Mouse (Mus musculus): ENCODE results near the gene Gm5105. TPM values are rescaled to one million over a fixed set of nuclear protein-coding genes. Genes with fewer than 3 reads are reported as not detected.
A peak's percentile ranks its signal among the peaks of the same experiment; 100 is the strongest.

The Gm5105 gene
- polyA plus RNA-seq, 1 experiment from 2014 or later, result 0.11 TPM

GRCm38 (mm10) chr3:138043316-138043715 is 23.9 kb downstream of the Gm5105 start:
- peak; percentile 56; the same call in 1 of the 2 replicates for ATAC-seq (ENCODE audit: low read depth)
- H3K27me3 ChIP-seq (ENCODE audit: control insufficient read depth, insufficient read depth, low read depth, low read length), result no peaks in the 10 kb centered on the region
- no peaks in the 10 kb centered on the region for H3K4me1 ChIP-seq (replicated peaks; ENCODE audit: control insufficient read depth, insufficient read depth, low read length)
- WGBS, result 46% methylated on average over 7 of the region's 7 CpGs
- H3K4me3 ChIP-seq (ENCODE audit: low read length), result no peak overlapping the region
- H3K9me3 ChIP-seq (ENCODE audit: control insufficient read depth, low read length), result no peaks in the 10 kb centered on the region
- no peak overlapping the region for H3K9ac ChIP-seq (ENCODE audit: low read length)
- H3K36me3 ChIP-seq (ENCODE audit: control insufficient read depth, insufficient read depth, low read length), result no peaks in the 10 kb centered on the region
- no peak overlapping the region for H3K27ac ChIP-seq (ENCODE audit: low read length)
- no peak overlapping the region for H3K4me2 ChIP-seq (ENCODE audit: low read depth, low read length)

GRCm38 (mm10) chr3:138041591-138042301 is 25.4 kb downstream of the Gm5105 start:
- Histone ChIP-seq H3K9ac (ENCODE audit: low read length) (no peak overlapping the region), H3K27ac (ENCODE audit: low read length) (no peak overlapping the region)
- 76% methylated on average over 3 of the region's 3 CpGs for WGBS

GRCm38 (mm10) chr3:138040938-138041337 is 26.2 kb downstream of the Gm5105 start:
- no peaks in the 10 kb centered on the region for H3K27me3 ChIP-seq (ENCODE audit: control insufficient read depth, insufficient read depth, low read depth, low read length)
- no peak overlapping the region for H3K27ac ChIP-seq (ENCODE audit: low read length)
- WGBS, result 65% methylated on average over 2 of the region's 2 CpGs

More at GRCm38 (mm10) chr3:138041591-138042301, 25.4 kb downstream of the Gm5105 start:
- H3K27me3 ChIP-seq (ENCODE audit: control insufficient read depth, insufficient read depth, low read depth, low read length), result no peaks in the 10 kb centered on the region
- ATAC-seq (ENCODE audit: low read depth), result no peak
- no peaks in the 10 kb centered on the region for H3K4me1 ChIP-seq (replicated peaks; ENCODE audit: control insufficient read depth, insufficient read depth, low read length)
- H3K9me3 ChIP-seq (ENCODE audit: control insufficient read depth, low read length), result no peaks in the 10 kb centered on the region
- no peaks in the 10 kb centered on the region for H3K36me3 ChIP-seq (ENCODE audit: control insufficient read depth, insufficient read depth, low read length)
- no peak overlapping the region for H3K4me3 ChIP-seq (ENCODE audit: low read length)
- no peak overlapping the region for H3K4me2 ChIP-seq (ENCODE audit: low read depth, low read length)

GRCm38 (mm10) chr3:138033986-138034385 is 33.2 kb downstream of the Gm5105 start:
- Histone ChIP-seq H3K4me3 (ENCODE audit: low read length) (no peak overlapping the region), H3K4me1 (replicated peaks; ENCODE audit: control insufficient read depth, insufficient read depth, low read length) (no peaks in the 10 kb centered on the region), H3K9ac (ENCODE audit: low read length) (no peak overlapping the region), H3K9me3 (ENCODE audit: control insufficient read depth, low read length) (no peaks in the 10 kb centered on the region), H3K36me3 (ENCODE audit: control insufficient read depth, insufficient read depth, low read length) (no peaks in the 10 kb centered on the region), H3K27ac (ENCODE audit: low read length) (no peak overlapping the region), H3K27me3 (ENCODE audit: control insufficient read depth, insufficient read depth, low read depth, low read length) (no peaks in the 10 kb centered on the region), H3K4me2 (ENCODE audit: low read depth, low read length) (no peak overlapping the region)
- 50% methylated on average over 6 of the region's 6 CpGs for WGBS
- ATAC-seq (ENCODE audit: low read depth), result no peak

More at GRCm38 (mm10) chr3:138040938-138041337, 26.2 kb downstream of the Gm5105 start:
- Histone ChIP-seq H3K9me3 (ENCODE audit: control insufficient read depth, low read length) (no peaks in the 10 kb centered on the region), H3K9ac (ENCODE audit: low read length) (no peak overlapping the region), H3K4me2 (ENCODE audit: low read depth, low read length) (no peak overlapping the region), H3K4me1 (replicated peaks; ENCODE audit: control insufficient read depth, insufficient read depth, low read length) (no peaks in the 10 kb centered on the region), H3K4me3 (ENCODE audit: low read length) (no peak overlapping the region), H3K36me3 (ENCODE audit: control insufficient read depth, insufficient read depth, low read length) (no peaks in the 10 kb centered on the region)
- ATAC-seq (ENCODE audit: low read depth), result no peak

- no peaks in the 10 kb centered on the region for H3K4me1 ChIP-seq (replicated peaks; ENCODE audit: control insufficient read depth, insufficient read depth, low read length)
- no peak overlapping the region for H3K4me2 ChIP-seq (ENCODE audit: low read depth, low read length)
- no peak for ATAC-seq (ENCODE audit: low read depth)
- WGBS, result 79% methylated on average over 6 of the region's 6 CpGs
- no peak overlapping the region for H3K27ac ChIP-seq (ENCODE audit: low read length)
- no peaks in the 10 kb centered on the region for H3K27me3 ChIP-seq (ENCODE audit: control insufficient read depth, insufficient read depth, low read depth, low read length)
- no peaks in the 10 kb centered on the region for H3K9me3 ChIP-seq (ENCODE audit: control insufficient read depth, low read length)
- H3K9ac ChIP-seq (ENCODE audit: low read length), result no peak overlapping the region
- no peaks in the 10 kb centered on the region for H3K36me3 ChIP-seq (ENCODE audit: control insufficient read depth, insufficient read depth, low read length)
- H3K4me3 ChIP-seq (ENCODE audit: low read length), result no peak overlapping the region
Measured at GRCm38 (mm10) chr3:138030563-138030962, 36.6 kb downstream of the Gm5105 start.

GRCm38 (mm10) chr3:138029351-138029750 is 37.8 kb downstream of the Gm5105 start:
- WGBS, result 83% methylated on average over 5 of the region's 5 CpGs
- Histone ChIP-seq H3K9ac (ENCODE audit: low read length) (no peak overlapping the region), H3K36me3 (ENCODE audit: control insufficient read depth, insufficient read depth, low read length) (no peaks in the 10 kb centered on the region), H3K4me1 (replicated peaks; ENCODE audit: control insufficient read depth, insufficient read depth, low read length) (no peaks in the 10 kb centered on the region), H3K27me3 (ENCODE audit: control insufficient read depth, insufficient read depth, low read depth, low read length) (no peaks in the 10 kb centered on the region), H3K4me3 (ENCODE audit: low read length) (no peak overlapping the region), H3K27ac (ENCODE audit: low read length) (no peak overlapping the region), H3K9me3 (ENCODE audit: control insufficient read depth, low read length) (no peaks in the 10 kb centered on the region), H3K4me2 (ENCODE audit: low read depth, low read length) (no peak overlapping the region)
- no peak for ATAC-seq (ENCODE audit: low read depth)

GRCm38 (mm10) chr3:138027575-138028362 is 39.4 kb downstream of the Gm5105 start:
- no peaks in the 10 kb centered on the region for H3K9me3 ChIP-seq (ENCODE audit: control insufficient read depth, low read length)
- no peaks in the 10 kb centered on the region for H3K36me3 ChIP-seq (ENCODE audit: control insufficient read depth, insufficient read depth, low read length)
- H3K4me1 ChIP-seq (replicated peaks; ENCODE audit: control insufficient read depth, insufficient read depth, low read length), result no peaks in the 10 kb centered on the region
- WGBS, result 61% methylated on average over 5 of the region's 5 CpGs
- H3K27ac ChIP-seq (ENCODE audit: low read length), result no peak overlapping the region
- H3K4me2 ChIP-seq (ENCODE audit: low read depth, low read length), result no peak overlapping the region
- H3K27me3 ChIP-seq (ENCODE audit: control insufficient read depth, insufficient read depth, low read depth, low read length), result no peaks in the 10 kb centered on the region
- ATAC-seq (ENCODE audit: low read depth), result no peak
- H3K9ac ChIP-seq (ENCODE audit: low read length), result no peak overlapping the region
- H3K4me3 ChIP-seq (ENCODE audit: low read length), result no peak overlapping the region

- H3K9ac ChIP-seq (ENCODE audit: low read length), result no peak overlapping the region
- H3K4me3 ChIP-seq (ENCODE audit: low read length), result no peak overlapping the region
- H3K27ac ChIP-seq (ENCODE audit: low read length), result no peak overlapping the region
- no peaks in the 10 kb centered on the region for H3K9me3 ChIP-seq (ENCODE audit: control insufficient read depth, low read length)
- peak; percentile 34; the same call in 1 of the 2 replicates for ATAC-seq (ENCODE audit: low read depth)
- H3K4me1 ChIP-seq (replicated peaks; ENCODE audit: control insufficient read depth, insufficient read depth, low read length), result no peaks in the 10 kb centered on the region
- no peaks in the 10 kb centered on the region for H3K36me3 ChIP-seq (ENCODE audit: control insufficient read depth, insufficient read depth, low read length)
- no peak overlapping the region for H3K4me2 ChIP-seq (ENCODE audit: low read depth, low read length)
- H3K27me3 ChIP-seq (ENCODE audit: control insufficient read depth, insufficient read depth, low read depth, low read length), result no peaks in the 10 kb centered on the region
- WGBS, result 65% methylated on average over 10 of the region's 10 CpGs
Measured at GRCm38 (mm10) chr3:138026286-138026685, 40.9 kb downstream of the Gm5105 start.

- H3K4me2 ChIP-seq (ENCODE audit: low read depth, low read length), result no peak overlapping the region
- ATAC-seq (ENCODE audit: low read depth), result no peak
- H3K27me3 ChIP-seq (ENCODE audit: control insufficient read depth, insufficient read depth, low read depth, low read length), result no peaks in the 10 kb centered on the region
- no peak overlapping the region for H3K27ac ChIP-seq (ENCODE audit: low read length)
- 80% methylated on average over 4 of the region's 4 CpGs for WGBS
- H3K36me3 ChIP-seq (ENCODE audit: control insufficient read depth, insufficient read depth, low read length), result no peaks in the 10 kb centered on the region
- H3K4me1 ChIP-seq (replicated peaks; ENCODE audit: control insufficient read depth, insufficient read depth, low read length), result no peaks in the 10 kb centered on the region
- no peak overlapping the region for H3K4me3 ChIP-seq (ENCODE audit: low read length)
- no peak overlapping the region for H3K9ac ChIP-seq (ENCODE audit: low read length)
- no peaks in the 10 kb centered on the region for H3K9me3 ChIP-seq (ENCODE audit: control insufficient read depth, low read length)
Measured at GRCm38 (mm10) chr3:138022651-138023050, 44.5 kb downstream of the Gm5105 start.

Measured in lung, embryonic 16.5 days (tissue).